Mouse (Mus musculus): ENCODE measurements at regions not wholly inside any gene's neighbourhood (a gene's known extent, or its start where the extent isn't known, plus 50 kb on each side); places are given as distances from the start of the nearest gene placed in this dataset.

DNA sequence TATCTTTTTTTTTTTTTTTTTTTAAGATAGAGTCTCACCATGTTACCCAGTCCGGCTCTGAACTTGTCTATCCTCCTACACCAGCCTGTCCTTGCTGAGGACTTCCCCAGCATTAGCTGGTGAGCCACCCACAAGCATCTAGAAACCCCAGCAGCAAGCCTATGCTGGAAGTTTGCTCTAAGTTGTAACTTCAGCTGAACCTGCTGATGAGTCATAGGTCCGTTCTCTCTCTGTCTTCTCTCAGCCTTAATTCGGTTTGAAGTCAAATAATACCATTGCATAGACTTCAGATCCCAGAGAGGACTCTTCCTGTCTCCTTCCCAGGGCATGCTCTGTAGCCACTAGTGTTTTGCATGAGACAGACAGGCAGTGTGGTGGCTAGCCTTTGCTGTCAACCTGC, 68.3 kb upstream of the Myrip start:
- no peak for TF ChIP-seq CTCF (IDR thresholded peaks at IDR 0.05; ENCODE audit: low read depth)
- no peak for TF ChIP-seq EP300 (optimal IDR thresholded peaks at IDR 0.05)

Data from stomach, postnatal 0 days (tissue).